Mouse (Mus musculus) thymus, postnatal 10 days (tissue): ENCODE measurements around the gene Zfp870.
A peak's percentile ranks its signal among the peaks of the same experiment; 100 is the strongest.

Experiments used
- DNase-seq, 2 experiments: peaks; one replicate each; pipeline ENCODE4 v3.0.0; 2021; ENCODE audit warnings: low spot score in 2 of 2

The Zfp870 gene

DNA sequence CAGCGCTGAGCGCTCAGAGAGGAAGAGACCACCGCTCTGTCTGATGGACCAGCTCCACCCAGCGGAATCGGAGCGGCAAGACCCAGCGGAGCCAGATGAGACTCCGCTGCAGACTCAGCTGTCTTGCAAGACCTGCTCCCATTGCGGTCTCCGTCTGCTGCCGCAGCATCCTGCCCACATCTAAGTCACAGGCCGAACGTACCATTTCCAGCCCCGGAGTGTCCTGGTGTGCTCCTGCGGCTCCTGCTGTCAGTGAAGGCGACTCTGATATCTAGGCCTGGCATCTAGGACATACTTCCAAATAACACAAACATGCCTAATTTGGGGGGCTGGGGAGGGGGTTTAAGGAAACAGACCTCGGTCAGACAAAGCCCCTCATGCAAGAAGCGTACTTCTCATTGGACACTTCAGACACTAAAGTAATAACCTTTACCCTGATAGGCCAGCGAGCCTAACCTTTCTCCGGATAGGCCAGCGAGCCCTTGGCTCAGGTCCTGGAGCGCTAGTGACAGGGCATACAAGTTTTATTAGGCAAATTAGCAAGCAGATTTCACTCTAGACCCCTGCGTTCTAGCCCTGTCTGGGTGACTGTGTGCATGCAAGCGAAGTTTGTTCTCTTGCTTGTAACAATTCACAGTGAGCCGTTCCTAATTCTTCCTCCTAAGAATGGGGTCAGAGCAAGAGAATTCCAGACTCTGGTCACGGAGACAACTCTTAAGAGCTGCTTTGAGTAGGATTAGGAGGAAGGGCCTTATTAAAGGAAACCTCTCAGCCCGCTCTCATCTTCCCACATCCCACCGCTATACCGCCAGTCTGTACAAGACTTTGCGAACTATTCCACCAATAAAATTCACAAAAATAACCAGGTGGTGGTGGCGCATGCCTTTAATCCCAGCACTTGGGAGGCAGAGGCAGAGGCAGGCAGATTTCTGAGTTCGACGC lies at the start of gene Zfp870:
TSS of gene Zfp870 (minus strand) at position 404 of the 942 bp plus-strand sequence.
- peak; percentile 82 to 83 for DNase-seq

- DNase-seq, result no peak
Observed at GRCm38 (mm10) chr17:32939831-32940230, 48.4 kb upstream of the Zfp870 start.

DNA sequence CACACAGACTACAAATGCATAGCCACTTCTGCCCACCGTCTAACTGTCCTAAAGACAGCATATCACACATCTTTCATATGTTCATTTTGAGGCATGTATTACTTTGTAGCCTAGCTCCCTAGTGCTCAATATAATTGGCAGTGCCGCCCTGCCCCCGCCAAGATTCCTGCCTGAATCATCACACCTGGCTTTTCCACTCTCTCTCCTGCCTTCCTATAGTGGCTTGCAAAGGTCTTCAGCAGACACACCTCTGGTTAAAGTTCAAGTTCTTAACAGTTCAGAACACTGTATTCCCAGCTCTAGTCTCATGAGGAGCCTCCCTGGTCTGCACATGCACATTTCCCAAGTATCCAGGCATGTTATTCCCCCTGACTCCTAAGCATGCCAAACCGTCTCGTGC lies 36.4 kb upstream of the Zfp870 start:
- DNase-seq, result no peak

DNA sequence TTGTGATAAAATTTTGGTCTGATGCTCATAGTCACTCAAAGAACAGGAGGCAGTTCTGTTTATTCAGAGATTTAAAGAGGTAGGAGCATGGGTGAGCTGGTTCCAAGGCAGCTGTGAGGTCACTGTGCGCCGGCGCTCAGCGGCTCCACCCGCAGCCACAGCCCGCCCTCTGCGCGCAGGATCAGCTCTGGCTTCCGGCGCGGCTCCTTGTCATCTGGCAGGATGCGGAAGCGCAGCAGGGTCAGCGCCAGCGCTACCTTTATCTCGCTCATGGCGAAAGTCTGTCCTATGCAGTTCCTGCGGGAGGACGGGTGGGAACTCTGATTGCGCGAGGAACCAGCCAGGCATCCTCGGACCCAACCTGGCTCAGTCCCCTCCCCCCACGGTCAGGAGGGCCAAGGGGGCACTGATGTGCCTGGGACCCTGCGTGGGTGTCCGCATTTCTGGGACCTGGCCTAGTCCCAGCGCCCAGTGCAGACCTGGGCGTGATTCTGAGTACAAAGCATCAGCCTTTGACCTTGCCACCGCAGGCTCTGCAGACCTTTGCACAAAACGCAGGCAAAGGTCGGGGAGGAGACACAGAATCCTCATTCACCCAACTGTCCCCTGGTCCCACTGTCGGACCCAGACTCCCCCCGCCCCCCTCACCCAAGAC lies 33.3 kb upstream of the Zfp870 start:
- peak; percentile 62 to 65 for DNase-seq

GRCm38 (mm10) chr17:32923681-32924080 lies 32.2 kb upstream of the Zfp870 start:
- DNase-seq, result no peak

DNA sequence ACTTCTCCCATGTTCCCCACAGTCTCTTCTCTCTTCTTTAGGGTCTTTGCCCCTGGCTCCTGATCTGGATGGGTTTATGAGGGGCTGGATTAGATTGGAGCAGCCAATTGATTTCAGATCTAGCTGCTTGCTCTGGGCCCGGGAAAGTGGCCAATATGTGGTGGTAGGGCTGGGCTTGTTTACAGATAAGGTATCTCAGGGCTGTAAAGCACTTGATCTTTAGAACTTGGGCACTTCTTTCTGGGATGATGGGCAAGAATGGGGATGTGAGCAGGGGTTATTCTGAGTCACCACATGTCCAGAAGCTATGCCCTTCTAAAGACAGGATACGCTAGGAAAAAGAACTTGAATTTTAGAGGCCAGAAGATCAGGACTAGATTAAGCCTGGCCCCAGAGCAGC lies 27.7 kb upstream of the Zfp870 start:
- no peak for DNase-seq

GRCm38 (mm10) chr17:32917131-32917530 lies 25.7 kb upstream of the Zfp870 start, which contains the start of gene Cyp4f14:
Gene Cyp4f14 (minus strand): TSS chr17:32917342.
- no peak for DNase-seq

GRCm38 (mm10) chr17:32916075-32916474 lies 24.6 kb upstream of the Zfp870 start:
- DNase-seq, result no peak

DNA sequence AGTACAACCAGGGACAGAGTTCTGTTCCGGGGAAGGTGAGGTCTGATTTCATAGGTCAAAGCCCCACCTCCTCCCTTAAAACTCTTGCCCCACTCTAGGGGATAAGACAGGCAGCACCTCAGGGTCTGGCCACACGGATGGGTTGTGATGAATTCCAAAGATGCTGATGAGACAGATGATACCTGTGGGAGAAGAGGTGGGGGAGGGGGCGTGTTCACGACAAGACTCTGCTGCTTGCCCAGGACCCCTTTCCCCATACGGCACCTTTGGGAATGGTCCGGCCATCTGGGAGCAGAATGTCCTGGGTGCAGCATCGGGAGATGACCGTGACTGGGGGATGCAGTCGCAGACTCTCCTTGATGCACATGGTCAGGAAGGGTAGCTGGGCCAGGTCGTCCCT lies 14.7 kb upstream of the Zfp870 start:
- DNase-seq, result no peak

- DNase-seq, result peak; percentile 9 to 65
Observed at GRCm38 (mm10) chr17:32905239-32905638, 13.8 kb upstream of the Zfp870 start.

DNA sequence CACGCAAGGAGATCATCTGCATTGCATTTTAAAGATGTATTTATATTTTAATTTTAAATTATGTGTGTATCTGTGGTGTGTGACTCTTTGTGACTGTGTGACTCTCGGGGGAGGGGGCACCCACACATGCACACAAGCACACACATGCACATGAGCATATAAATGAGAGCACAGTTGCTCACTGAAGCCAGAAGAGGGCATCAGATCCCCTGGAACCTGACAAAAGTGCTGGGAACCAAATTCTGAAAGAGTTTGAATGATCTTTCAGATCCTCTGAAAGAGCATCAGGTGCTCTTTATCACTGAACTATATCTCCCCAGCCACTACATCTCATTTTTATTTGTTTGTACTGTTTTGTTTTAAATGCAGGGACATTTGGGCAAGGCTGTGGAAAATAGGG lies 13.0 kb upstream of the Zfp870 start:
- DNase-seq, result peak in 1 of 2 experiments; percentile 10

- no peak for DNase-seq
Observed at GRCm38 (mm10) chr17:32901751-32902525, 10.5 kb upstream of the Zfp870 start.

GRCm38 (mm10) chr17:32895421-32895820 lies 4.0 kb upstream of the Zfp870 start:
- DNase-seq, result no peak

- DNase-seq, result no peak
Observed at GRCm38 (mm10) chr17:32893901-32894300, 2.5 kb upstream of the Zfp870 start.

DNA sequence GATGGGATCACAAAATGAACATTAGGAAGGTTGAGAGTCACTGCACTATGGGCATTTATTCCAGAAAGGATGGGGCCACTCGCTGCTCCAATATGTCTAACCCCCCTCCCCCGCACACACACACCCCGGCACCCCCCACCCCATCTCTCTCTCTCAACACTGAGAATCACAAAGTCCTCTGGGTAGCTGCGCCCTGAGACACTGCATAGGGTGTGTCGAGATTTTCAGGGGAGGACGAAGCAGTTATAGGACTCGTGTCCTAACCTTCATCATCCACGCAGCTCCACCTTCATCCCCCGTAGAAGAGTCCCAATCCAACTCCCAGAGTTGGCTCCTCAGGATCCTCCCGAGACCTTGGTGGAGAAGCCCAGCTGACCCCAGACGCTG lies 597 bp downstream of the Zfp870 start:
- DNase-seq, result no peak

- DNase-seq, result no peak
Observed at GRCm38 (mm10) chr17:32889611-32890010, 1.8 kb downstream of the Zfp870 start.

DNA sequence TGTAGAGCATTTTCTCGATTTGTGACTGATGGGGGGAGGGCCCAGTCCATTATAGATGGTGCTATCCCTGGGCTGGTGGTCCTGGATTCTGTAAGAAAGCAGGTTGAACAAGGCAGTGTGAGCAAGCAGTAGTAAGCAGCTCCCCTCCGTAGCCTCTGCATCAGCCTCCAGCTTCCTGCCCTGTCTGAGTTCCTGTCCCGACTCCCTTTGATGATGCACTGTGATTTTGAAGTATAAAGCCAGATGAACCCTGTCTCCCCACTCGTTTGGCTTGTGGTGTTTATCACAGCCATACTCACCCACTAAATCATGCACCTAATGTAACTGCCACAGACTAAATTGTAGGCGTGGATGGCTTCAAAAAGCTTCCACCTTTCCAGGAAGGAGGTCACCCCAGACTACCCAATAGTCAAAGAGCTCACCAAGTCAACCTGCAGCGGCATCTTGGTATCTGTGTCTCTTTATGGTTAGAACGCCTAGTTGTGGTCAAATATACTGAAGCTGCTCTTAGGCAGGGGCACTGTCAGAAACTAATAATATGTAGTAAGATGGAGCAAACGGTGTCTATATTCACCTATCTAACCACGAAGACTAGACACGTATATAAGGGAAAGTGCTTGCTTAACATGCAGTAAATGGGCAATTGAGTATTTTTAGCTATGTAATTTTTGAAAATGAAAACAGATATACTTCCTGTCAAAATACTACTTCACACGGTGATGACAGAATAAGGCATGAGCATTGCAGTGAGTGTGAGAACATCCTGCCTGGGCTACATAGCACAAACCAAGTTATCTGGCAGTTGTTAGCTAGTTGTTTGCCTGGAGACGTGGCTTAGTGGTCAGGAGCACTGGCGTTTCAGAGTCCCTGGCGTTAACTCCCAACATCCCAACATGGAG lies 10.9 kb downstream of the Zfp870 start:
- DNase-seq, result no peak

- DNase-seq, result no peak
Observed at GRCm38 (mm10) chr17:32878773-32879172, 12.7 kb downstream of the Zfp870 start.

DNA sequence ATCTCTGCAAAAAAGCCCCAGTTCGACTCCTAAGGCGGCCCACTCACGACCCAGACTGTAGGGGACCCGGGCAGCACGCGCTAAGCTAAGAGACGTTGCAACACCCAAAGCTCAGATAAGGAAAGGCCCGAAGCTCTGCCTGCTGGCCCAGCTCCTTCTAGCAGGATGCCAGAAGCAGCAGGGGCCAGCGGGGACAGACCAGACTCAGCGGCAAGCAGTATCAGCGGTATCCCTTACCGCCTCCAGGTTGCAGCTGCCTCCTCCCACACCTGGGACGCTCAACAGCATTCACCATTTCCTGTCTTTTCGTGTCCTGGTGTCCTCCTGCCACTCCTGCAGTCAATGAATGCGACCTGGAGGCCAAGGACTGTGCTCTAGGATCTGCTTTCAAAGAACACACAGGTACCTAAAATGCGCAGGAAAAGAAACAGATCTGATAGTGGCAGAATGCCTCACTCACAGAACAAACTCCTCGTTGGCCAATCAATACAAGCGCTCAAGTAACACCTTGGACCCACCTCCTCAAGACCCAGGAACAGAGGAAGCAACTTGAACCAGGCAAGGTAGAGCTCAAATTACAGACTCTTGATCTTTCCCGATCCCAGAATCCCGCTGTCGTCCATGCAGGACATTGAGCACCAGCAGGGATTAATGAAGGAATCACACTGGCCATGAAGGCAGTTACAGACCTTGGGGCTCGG lies 13.8 kb downstream of the Zfp870 start:
- DNase-seq, result no peak

DNA sequence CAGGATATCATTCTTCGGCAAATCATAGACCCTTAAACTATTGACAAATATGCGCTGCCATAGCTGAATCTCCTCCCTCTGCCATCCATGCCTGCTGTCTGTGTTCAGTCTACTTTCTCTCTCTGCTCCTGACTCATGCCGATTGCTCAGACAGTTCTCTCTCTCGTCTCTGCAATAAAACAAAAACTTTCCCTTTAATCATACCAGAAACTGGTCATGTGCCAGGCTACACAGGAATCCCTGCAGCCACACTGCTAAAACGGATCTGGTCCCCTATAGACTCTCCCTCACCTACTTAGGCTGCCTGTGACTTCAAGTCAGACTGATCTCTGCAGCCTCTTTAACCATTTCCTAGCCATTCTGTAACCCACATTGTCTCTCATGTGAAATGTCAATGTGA lies 18.7 kb downstream of the Zfp870 start:
- DNase-seq, result no peak

GRCm38 (mm10) chr17:32872091-32872490 lies 19.4 kb downstream of the Zfp870 start:
- DNase-seq, result no peak
